Mouse (Mus musculus) c-Kit-negative CD71-positive TER-119-positive erythroid progenitor cells, embryonic 14.5 days (primary cell): ENCODE data around the gene Mbd4.
A peak's percentile ranks its signal among the peaks of the same experiment; 100 is the strongest.
"Not testable (repeated sequence)": the region's sequence is repeated elsewhere in the genome, so short reads cannot be mapped to it uniquely, and the experiment has no call there.

ENCODE experiments used
- DNase-seq: peaks from one replicate; pipeline ENCODE4 v3.0.0-alpha.2; 2013; ENCODE audit warnings: low read depth, low spot score

Gene Mbd4

DNA sequence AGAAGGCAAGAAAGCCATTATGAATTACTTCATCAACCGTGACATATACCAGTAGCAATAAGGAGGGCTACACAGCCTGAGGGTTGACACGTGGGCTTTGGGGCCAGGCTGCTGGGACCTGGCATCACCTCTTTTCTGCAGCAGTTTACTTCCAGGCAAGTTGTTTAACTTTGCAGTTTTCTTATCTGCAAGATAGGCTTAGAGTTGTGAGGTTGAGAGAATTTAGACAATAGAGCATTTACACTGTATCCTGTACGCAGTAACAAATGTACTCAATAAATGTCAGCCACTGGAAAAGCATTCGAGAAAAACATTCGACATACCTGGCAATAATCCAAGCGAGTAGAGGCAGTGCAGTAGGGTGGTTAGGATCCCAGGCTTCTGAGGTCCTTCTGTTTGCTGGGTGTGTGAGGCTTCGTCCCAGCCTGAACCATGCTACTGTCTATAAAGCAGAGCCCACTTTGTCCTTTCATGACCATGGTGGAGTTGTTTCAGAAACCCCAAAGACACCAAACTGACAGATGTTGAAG is 6.9 kb upstream of the Mbd4 start:
- no peak for DNase-seq

DNA sequence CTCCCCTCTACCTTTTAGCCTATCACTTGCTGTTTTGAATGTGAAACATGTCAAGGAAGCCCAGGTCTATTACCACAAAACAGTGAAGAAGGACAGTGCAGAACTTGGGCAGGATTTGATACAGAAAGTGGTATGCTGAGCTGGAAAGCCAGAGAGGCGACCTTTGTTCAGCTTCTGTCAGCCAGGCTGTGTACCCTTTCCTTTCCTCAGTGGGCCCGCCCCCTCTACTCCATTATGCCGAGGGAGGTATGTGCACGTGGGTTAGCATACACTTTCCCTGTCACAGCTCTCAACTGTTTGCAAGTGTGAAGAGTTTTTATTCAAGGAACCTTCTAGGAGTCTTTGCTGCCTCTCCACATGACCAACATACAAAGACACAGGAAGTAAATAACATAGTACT is 6.1 kb upstream of the Mbd4 start:
- DNase-seq: no peak

DNA sequence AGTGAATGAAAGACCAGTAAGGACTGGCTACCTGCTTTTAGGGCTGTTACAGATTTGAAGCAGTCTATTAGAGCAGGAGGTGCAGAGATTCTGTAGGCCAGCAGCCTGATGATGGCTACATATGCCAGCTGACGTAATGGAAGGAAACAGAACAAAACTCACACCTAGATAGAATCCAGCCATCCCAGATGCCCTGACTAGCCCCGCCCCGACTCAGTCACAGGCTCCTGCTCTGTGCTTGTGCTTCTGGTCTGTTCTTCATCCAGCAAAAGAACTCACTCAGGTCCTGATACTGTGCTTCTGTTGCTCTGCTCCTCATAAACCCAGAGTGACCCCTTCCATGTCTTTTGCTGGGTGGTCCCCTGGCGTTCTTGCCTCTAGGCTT is 3.2 kb upstream of the Mbd4 start:
- no peak for DNase-seq

DNA sequence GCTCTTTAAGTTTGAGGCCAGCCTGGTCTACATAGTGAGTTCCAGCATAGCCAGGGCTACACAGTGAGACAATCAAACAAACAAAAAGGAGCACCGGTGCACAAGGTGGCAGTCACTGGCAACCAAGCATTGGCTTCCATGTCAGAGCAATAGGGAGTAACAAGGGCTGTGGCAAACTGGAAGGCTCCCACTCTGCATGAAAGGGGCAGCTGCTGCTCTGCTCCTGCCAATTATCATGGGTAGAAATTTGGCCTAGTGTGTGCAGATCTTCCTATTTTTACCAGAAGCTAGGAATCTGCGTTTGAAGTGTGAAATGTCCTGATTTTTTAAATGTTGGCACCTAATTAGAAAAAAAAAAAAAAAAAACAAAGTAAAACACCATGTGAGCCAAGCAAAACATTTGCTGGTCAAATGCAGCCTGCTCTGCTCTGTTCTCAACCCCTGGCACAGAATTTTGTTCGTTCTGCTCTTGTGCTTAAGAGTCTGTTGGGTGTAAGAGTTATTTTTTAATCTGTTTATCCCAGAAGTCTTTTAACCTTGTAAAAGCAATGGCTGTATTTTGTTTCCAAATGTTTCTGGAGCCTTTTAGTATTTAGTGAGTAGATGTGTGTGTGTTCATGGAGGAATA is 2.7 kb upstream of the Mbd4 start:
- no peak for DNase-seq

DNA sequence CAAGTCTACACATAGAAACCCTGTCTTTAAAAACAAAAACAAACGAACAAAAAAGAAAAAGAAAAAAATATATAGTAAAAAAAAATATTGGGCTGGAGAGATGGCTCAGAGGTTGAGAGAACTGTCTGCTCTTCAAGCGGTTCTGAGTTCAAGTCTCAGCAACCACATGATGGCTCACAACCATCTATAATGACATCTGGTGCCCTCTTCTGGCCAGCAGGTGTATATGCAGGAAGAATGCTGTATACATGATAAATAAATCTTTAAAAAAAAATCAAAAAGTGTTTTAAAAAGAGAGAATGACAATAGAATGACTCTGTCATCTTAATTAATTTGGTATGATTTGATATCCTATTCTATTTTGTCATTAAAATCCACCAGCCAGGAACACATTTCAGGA is 1.3 kb upstream of the Mbd4 start:
- no peak for DNase-seq

DNA sequence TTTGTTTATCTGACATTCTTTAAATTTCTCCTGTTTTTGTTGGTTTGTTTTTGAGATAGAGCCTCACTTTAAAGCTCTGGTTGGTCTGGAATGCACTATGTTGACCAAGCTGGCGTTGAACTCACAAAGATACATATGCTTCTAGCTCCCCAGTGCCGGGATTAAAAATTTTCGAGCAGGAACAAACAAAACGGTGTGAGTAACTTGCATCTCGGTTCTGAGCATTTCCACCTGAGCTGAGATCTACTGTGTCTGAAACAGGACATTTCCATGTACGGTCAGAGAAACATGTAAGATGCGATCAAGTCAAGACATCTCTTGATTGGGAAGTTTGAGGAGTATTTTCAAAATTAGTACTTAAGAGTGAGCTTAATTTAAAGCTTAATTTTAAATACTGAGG is 814 bp upstream of the Mbd4 start:
- no peak for DNase-seq

DNA sequence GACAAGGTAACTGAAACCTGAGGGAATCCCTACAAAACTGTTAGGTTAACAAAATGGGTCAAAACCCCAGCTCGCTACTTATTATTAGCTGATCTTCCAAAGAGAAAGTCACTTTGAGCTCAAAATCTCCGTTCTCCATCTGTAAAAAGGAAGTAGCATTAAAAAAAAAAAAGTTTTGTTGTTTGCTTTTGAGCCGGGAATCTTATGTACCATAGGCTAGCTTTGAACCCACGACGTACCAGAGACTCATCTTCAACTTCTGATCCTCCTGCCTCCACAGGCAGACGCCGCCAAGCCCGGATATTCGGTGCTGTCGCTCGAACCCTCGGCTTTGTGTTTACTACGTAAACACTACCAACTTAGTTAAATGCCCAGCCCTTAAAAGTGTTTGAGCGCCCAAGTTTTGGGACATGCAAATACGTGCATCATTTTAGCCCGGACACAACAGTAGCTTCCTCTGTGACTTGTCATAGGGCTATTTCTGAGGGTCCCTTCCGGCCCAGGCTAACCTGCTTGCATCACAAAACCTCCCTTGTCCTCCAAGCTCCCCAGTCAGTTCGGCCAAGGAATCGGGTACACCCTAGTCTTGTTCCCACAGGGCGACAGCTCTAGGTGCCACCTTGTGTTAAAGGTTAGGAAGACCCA is 603 bp downstream of the Mbd4 start:
- peak; percentile 26 for DNase-seq

DNA sequence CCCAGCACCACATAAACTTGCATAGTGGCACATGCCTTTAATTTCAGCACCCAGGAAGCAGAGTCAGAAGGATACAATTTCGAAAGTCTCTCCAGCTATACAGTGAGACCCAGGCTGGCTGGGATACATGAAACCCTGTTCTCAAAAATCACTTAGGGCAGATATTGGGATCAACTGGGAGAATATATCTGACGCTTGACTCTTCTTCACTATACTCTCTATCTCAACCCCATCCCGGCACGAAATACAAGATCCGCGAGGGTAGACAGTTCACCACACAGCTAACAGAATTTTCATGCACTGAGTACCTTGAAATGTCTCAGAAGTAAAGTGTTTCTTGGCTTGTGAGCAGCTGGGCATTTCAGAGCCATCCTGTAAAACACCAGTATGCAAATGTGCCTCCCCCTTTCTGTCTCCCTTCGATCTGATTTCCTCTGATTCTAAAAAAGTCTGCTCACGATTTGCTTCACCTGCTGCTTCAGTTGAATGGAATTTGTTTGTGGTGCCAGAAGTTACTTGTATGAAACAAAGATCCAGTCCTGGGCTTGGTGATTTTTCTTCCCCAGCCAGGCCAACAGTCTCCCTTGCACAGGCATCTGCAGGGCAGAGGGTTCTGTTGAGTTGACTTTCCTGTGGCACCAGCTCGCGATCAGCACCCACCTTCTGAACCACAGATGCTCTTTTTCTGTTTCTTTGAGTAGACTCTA is 4.4 kb downstream of the Mbd4 start:
- DNase-seq: no peak

DNA sequence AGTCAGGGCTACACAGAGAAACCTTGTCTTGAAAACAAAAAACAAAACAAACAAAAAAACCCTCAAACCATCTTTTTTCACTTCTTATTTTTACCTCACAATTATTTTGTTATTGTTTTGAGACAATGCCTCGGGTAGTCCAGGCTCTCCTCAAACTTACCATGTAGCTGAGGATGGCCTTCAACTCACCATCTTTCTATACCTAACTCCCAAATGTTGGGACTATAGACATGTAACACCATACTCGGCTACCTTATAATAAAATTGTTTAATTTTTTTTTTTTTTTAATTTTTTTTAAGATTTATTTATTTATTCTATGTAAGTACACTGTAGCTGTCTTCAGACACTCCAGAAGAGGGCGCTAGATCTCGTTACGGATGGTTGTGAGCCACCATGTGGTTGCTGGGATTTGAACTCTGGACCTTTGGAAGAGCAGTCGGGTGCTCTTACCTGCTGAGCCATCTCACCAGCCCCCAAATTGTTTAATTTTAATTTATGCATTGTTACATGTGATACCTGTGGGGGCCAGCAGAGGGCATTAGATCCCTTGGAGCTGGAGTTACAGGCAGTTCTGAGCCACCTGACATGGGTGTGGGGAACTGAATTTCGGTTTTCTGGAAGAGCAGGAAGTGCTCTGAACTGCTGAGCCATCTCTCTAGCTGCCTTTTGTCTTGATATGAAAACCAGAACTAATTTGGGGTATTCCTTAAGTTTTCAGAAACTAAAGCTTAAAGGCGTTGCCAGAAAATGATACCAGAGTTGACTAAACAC is 6.3 kb downstream of the Mbd4 start:
- DNase-seq: peak; percentile 35

DNA sequence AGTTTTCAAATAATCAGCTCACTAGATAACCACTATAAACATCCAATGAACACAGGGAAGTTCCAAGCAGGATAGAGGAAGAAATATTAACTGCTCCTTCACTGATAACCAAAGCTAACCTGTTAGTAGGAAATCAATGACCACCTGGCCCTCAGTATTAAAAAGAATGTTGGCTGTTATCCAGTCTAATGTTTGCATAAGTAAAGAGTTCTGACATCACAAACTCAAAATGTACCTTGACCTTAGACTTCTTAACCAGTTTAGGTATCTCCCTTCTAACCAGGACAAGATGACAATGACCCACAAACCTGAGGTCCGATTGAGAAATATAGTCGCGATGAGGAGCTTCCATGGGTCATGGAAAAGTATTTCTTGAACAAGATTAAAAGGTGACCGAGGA is 8.2 kb downstream of the Mbd4 start:
- DNase-seq: no peak

DNA sequence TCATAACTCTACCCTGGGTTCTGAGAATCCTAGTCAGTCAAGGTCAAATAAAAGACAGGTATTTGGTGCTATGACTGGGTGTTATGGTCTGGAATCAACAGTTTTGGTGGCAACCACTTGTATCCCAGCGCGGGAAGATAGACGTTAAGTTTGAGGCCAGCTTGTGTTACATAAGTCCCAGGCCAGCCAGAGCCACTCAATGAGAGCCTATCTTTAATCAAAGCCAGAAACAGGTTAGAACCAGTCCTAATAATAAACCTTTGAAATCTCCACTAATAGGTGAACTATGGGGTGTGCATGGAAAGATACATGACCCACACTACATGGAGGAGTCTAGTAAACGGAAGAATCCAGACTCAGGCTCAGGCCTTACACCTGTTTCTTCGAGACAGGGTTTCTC is 14.4 kb downstream of the Mbd4 start:
- DNase-seq: no peak

DNA sequence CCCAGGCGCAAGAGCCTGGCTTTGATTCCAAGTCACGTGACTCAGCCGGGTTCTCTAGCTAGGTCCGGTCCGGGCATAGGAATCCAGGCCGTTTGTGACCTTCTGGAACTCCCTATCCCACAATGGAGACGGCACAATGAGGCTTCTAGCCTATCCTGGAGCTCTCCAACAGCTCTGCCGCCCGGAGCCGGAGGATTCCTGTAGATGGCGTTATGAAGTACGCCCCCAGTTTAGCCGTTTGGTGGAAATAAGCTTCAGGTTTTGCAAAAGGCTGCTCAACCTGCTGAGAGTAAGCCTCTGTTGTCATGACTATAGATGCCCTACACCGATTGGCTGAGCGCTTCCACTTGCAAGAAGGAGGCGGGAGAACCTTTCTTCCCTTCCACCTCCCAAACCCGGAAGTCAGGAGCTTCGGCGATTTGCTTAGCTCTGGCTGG is 15.0 kb downstream of the Mbd4 start, which contains the start of gene Efcab12:
Efcab12 (minus strand) TSS at position 252 of the 437 bp plus-strand sequence.
- DNase-seq: peak; percentile 42

DNA sequence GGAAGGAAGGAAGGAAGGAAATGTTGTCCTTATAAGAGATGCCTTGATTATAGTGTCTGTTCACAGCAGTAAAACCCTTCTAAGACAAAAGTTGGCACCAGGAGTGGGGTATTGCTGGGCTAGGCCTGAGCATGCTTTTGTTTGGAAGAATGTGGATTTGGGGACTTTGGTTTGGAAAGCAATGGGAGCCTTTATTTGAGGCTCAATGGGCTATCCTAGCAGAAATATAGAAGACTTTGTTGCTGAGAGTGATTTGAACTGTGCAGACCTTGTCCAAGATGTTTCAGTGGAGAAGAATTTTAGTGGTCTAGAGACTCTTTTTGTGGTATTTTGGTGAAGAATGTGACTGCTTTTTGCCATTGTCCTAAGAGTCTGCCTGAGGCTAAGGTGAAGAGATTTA is 19.3 kb downstream of the Mbd4 start:
- DNase-seq: no peak

DNA sequence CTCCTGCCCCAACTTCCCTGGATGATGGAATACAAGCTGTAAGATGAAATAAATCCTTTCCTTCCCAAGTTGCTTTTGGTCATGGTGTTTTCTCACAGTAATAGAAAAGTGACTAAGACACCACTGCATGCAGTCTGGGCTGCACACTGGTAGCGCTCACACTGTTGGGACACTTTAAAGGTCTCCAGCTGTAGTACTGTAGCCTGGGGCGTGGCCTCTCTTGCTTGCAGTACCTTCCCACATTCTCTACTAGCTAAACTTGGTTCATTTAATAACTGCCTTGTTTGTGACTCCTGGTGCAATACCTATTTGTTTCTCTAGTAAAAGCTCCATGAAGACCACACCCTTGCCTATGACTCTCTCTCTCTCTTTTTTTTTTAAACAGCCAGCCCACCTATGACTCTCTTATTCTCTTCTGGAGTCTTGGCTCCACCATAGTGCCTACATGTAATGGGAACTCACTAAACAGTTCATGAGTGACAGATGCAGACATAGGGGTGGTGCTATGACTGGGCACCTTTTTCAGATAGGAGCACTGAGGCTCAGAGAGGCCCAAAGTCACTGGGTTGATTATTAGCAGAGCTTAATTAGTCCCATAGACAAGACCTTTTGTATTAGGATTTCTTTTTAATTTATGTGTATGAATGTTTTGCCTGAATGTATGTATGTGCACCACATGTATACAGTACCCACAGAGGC is 20.9 kb downstream of the Mbd4 start:
- DNase-seq: no peak

DNA sequence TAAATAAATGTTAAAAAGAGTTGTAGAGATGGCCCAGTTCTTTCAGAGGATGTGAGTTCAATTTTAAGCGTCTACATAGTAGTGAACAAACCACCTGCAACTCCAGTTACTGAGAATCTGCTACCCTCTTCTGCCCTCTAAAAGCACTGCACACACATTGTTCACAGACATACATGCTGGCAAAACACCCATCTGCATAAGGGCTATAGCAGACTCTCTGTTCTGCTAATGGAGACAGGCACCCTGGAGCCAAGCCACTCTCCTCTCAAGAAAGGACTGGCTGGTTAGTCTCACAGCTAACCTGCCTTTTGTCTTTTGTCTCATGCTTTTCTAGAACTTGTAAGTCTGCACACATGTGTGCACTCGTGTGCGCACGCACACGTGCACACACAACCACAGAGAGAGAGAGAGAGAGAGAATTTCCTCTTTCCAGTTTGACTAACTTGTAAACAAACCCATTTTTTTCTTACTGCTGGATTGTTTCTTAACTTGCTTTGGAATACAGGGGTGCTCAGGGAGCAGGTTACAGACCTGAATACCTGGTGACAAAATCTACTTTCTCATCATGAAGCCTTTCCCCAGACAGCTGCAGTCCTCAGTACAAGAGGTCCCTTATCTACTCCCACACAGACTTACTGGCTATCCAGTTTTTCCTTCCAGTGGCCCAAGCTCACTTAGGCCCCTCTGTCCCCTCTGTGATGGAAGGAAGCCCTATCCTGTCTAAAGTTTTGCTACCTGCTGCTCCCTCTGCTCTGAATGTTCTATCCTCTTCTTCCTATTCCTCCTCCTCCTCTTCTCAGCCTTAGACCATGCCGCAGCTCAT is 22.2 kb downstream of the Mbd4 start:
- DNase-seq: no peak

DNA sequence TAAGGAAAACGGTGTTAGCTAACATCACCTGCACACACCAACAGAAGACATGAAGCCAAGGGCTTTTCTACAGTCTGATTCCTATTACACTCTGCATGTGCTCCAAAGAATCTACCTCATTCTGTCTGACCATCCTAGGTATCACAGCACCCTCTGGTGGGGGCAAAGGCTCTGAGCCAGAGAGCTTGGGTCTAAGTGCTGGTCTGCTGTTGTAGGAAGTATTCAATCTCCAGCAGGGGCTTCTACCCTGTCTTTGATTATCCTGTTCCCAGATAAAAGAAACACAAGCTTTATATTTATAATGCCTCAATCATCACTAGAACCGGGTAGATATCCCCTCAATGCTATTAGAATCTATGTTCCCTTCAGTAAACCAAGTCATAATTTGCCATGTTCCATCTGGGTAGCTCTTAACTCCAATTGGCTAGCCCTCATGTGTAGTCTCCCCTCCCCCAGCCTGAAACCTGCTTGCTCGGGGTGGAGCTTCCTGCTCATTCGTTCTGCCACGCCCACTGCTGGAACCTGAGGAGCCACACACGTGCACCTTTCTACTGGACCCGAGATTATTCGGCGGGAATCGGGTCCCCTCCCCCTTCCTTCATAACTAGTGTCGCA is 29.2 kb downstream of the Mbd4 start:
- not testable (repeated sequence) for DNase-seq

DNA sequence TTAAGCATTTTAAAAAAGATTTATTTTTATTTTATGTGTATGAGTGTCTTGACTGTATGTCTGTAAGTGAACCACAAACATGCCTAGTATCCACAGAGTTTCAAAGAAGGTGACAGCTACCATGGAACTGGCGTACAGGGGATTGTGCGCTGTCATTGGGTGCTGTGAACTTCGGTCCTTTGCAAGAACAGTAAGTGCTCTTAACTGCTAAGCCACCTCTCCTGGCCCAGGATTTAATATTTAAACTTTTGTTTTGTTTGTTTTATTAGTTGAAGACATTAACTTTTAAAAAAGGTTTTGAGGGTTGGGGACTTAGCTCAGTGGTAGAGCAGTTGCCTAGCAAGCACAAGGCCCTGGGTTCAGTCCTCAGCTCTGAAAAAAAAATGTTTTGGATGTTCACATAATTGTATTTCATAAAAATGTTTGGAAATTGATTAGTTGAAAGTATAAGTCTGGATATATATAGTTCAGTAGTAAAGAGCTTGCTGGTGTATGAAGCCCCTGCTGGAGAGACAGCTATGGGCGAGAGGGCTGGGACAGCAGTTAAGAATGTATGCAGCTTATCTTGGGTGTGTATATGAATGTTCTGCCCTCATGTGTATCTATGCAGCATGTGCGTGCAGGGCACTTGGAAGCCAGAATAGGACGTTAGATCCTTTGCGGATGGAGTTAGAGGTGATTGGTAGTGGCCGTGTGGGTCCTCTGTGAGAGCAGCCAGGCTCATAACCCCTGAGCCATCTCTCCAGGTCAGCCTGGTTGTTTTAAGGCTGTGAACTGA is 31.8 kb downstream of the Mbd4 start:
- DNase-seq: no peak

DNA sequence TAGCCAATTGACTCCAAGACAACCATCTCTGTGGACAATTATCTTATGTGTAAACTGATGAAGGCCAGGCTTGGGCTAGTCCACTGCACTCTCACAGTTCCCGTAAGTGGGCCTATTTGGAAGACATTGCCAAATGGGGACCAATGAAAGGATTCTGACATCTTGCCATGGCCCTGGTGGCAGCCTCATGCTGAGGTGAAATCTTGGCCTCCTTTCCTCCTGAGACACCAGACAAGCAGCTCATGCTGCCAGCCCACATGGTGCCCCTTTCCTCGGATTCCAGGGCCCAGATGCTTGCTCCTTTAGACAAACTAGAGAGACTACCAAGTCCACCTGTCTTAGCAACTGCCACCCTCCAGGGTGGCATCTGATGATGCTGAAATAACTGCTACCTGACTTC is 35.0 kb downstream of the Mbd4 start:
- DNase-seq: no peak

DNA sequence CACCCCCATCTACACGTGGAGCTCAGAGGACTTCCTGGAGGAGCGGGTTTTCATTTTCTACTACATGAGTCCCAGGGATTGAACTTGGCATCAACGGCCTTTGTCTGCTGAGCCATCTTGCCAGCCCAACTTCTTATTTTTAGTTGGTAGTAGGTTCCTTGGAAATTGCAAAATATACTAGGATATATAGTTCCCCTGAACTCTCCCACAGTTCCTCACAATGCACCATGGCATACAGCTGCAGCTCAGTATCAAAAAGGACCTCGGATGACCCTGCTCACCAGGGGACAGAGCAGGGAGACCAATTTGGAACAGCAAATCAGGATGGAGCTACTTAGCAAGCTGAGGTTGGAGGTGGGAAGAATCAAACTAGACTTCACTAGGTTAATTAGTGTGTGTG is 38.1 kb downstream of the Mbd4 start:
- DNase-seq: no peak
